Mouse (Mus musculus) urinary bladder, postnatal 25 days (tissue): Measurements from ENCODE around the gene Vpreb1.
"Not testable (repeated sequence)": the region's sequence is repeated elsewhere in the genome, so short reads cannot be mapped to it uniquely, and the experiment has no call there.

Experiments used
- DNase-seq: peaks from one replicate; pipeline ENCODE4 v3.0.0; 2022; ENCODE audit warnings: low spot score

Gene Vpreb1

DNA sequence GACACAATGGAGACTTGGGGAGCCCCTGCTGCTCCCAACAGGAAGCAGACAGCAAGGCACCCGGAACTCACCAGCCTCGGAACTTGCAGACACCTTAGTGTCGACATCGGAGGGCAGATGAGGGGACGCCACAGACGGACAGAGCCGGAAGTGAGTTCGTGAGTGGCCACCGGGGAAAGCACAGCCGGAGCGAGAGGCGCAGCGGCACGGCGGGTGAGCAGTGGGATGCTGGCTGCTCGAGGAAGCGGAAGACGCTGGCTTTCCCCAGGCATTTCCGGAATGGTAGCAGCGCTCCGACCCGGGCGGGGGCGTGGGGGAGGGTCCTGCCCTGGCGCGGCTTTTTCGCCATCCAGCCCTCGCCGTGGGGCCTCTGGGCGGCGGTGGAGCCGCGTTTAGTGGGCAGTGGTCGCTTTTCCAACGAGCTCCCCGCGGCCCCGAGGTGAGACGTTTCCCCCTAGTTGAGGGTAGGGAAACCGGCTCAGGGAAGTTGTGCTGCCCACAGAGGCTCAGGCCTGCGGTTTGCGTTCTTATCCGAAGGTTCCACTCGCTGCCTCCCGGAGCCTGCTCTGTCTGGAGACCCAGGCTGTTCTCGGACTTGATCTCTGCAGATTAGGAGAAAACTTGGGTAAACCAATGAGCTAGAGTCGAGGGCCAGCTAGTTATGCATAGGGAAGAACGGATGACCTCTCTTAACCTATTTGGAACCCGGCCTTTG is at the start of gene Vpreb1, which contains the start of gene Top3b:
Gene Vpreb1 (minus strand): TSS at position 227 of the 715 bp plus-strand sequence.
Gene Top3b (plus strand): TSS at position 120 of the 715 bp plus-strand sequence.
- peak; percentile 76 for DNase-seq

DNA sequence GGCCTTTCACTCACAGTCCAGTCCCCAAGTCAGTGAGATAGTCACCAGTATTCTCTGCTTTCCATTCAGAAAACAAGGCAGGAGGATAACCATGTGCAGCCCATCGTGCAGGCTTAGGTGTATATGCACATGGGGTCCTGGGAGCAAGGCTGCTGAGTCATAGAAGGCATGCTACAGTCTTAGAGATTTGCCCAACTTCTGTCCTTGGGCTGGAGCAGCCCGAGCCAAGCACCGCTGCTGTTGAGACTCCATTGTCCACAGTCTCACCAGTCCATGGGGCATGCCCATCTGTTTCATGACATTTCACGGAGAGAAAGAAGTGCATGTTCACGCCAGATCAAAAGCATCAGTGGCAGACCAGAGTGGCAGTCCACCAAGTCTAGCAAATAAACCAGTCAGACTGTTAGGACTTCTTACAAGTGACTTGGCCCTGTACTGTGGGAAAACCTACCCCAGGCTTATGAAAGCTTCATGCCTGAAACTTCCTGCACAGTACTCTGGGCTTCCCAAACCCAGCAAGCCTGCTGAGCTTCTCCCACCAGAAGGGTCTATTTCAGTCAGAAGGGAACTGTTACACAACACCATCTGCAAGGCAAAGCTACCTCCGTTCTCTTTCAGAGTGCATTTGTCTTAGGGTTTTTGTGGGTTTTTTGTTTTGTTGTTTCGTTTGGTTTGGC is 47.9 kb upstream of the Vpreb1 start:
- no peak for DNase-seq

DNA sequence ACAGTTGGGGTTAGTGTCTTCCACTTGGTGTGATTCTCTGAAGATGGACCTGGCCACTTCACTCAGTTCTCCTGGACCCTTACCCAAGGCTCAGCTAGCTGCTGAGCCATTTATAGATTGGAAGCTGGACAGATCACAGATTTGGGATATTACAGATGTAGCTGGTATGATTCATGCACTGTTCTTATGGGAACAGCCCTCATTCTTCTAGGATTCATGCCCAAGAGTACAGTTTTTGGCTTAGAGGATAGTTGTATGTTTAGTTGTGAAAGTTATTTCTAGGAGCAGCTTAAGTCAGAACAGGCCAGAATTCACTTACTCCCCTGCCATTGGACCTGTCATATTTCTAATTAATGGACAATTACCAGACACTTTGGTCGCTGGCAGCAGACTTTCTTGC is 42.8 kb upstream of the Vpreb1 start:
- no peak for DNase-seq

DNA sequence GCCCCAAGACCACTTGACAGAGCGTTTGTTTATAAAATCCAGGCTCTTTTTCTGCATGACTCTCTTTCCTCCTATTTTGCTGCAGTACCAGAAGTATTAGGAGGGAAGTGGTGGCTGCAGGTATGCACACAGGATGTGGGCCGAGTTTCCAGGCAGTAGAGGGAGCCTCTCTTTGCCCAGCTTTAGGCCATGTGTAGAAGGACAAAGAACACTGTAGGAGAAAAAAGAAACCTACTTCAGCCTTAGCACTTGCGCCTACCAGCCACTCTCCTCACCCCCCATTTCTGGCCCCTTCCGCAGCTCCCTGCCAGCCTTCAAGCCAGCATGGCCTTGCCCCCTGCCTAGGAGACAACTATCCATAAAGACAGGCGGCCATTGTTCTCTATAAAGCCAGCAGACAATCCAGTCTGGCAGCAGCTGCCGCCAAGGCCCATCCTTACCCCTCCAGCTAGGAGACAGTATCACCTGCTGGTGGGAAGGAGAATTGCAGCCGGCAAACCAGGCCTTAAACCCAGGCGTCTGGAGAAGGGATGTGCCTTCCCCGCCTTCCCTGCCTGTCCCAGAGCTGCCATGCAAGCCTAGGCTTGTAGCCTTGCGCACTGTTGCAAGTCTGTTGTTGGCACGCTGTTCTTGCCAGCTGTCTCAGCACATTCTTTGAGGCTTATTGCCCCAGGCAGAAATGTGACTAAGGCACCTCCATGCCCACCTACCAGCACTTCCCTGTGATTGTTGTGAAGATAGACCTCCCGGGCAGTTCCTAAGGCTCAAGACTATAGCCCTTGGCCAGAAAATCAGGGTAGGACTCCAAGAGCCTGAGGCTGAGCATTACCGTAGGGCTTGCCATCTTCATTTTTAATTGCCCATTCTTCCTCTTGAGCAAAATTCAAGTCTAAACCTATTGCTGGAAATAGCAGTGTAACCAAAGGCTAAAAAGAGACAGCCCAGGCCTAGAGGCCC is 41.3 kb upstream of the Vpreb1 start:
- peak; percentile 64 for DNase-seq

DNA sequence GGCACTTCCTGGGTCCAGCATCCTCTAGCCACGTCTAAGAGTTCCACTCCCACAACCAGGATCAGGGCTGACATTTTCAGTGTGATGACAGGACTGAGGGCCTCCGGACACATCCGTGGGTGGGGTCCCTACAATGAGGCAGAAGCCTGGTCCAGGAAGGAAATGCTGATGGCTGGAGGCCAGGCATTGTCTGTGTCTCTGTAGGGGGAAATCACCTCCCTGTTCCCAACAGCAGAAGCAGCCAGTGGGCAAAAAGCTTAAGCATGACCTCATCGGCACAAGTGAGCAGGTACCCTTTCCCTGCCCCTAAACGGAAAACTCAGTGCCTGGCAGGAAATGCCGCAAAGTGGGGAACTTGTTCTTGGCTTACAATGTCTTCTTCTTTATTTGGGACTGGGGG is 37.2 kb upstream of the Vpreb1 start:
- no peak for DNase-seq

DNA sequence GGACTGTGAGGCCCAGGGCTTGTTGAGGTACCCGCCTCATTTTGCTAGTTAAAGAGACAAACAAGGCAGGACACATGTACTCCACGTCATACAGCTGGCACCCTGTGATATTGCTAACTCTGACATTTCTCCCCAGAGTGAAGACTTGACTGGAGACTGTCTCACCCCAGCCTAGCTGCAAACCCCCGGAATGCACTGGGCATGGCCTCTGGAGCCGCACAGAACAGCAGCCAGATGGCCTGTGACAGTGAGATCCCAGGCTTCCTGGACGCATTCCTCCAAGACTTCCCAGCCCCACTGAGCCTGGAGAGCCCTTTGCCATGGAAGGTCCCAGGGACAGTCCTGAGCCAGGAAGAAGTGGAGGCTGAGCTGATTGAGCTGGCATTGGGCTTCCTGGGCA is 32.5 kb upstream of the Vpreb1 start:
- no peak for DNase-seq

DNA sequence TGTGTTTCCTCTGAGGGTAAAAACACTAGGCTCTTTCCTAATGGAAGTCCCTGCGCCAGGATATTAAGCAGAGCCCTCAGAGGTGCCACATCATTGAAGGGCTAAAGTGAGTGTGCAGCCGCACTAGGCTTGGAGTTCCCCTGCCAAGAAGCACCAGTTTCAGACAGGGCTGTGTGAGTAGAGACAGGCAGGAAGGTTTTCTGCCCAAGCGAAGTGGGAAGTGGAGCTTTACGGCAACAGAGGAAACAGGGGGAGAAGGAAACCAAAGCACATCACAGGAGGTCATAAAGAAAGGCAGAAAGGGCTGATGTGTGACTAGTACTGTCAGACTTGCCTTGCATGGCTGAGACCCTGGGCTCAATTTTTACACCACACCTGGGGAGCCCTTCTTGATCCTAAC is 31.7 kb upstream of the Vpreb1 start:
- DNase-seq = no peak

DNA sequence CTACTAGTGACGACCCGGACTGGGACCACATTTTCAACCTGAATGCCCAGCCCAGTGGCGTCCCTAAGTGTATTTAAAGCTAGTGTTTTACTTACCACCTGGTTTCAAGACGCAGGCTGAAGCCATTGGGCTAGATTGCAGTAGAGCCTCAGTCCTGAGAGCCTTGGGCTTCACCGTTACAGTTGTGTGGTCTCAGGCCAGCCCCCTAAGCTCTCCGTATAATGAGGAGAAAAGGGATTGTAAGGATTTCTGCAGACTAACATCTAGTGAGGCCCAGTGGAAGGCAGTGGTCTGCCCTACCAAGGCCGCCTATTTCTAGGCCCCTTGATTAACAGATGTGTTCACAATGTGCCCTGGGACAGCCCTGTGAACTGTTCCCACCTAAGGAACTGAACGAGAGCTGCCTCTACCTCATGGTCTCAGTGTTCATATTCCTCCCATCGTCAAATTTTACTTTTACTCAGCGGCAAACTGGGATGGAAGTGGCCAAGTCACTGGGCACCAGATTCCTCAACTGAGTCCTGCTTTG is 26.5 kb upstream of the Vpreb1 start:
- no peak for DNase-seq

DNA sequence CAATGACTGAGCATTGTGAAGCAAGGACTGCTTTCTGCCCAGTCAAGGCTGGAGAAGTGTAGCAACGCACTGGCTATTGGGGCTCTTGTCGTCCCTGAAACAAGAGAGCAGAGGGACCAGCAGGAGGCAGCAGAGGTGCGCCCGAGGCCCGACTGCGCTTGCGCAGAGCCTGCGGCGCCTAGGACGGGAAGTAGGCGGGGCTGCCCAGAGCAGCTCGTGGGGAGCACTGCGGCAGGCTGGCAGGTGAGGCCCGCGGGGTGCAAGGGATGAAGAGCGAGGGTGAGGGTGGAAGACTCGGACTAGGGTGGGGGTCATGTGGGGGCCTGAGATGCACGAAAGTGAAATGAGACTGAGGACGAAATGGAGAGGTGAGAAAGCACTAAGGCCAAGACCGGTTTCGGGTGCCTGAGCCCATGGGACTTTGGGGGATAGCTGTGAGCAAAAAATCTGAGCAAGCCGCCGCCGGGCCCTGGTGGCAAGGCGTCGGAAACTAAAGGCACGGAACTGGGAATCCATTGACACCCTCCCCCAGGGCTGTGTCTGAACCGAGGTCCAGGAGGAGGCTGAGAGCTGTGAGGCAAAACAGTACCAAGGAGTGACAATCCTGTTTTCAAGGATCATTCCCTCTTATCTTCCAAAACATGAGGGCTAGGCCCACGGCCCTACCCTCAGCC is 25.9 kb upstream of the Vpreb1 start, which contains the start of gene Ppm1f:
Gene Ppm1f (plus strand): TSS at position 88 of the 674 bp plus-strand sequence.
- peak; percentile 96 for DNase-seq

DNA sequence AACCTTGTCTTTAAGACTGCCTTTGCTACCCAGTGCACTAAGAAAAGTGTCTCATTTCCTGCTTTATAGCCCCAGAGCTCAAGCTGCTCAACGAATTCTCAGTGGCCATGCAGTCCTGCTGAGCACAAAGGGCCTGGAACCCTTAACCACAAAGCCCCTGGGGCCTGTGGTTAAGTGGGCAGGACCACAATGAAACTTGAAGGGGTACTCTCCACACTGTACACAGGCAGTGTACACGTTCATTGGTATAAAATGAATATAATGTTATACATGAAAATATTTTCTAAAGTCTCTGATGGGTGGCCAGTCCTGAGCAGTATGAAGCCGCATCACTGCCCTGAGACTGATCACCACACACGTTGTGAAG is 25.4 kb upstream of the Vpreb1 start:
- no peak for DNase-seq

DNA sequence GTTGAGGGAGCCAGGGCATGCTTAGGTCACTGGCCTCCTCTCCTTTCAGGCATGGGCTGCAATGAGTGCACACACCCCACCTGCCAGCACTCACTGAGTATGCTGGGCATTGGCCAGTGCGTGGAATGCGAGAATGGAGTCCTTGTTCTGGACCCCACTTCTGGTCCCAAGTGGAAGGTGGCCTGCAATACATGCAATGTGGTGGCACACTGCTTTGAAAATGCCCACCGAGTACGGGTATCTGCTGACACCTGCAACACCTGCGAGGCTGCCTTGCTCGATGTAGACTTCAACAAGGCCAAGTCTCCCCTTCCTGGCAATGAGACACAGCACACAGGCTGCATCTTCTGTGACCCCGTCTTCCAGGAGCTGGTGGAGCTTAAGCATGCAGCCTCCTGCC is 21.7 kb upstream of the Vpreb1 start:
- no peak for DNase-seq

DNA sequence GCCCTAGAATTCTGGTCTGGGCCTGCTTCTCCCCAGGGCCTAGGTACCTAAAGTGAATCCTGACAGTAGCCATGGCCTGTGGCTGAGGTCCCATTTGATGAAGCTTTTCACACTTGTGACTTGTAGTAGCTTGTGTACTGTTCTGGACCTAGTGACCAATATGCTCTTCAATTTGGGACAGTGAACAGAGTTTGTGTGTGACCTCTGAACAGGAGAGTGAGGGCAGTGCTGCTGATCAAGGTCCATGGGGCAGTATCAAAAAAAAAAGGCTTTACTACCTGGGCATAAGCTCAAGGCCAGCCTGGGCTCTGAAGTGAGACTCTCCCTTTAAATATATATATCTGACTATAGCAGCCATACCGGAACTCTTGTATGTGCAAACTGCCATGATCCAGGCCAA is 17.7 kb upstream of the Vpreb1 start:
- no peak for DNase-seq

DNA sequence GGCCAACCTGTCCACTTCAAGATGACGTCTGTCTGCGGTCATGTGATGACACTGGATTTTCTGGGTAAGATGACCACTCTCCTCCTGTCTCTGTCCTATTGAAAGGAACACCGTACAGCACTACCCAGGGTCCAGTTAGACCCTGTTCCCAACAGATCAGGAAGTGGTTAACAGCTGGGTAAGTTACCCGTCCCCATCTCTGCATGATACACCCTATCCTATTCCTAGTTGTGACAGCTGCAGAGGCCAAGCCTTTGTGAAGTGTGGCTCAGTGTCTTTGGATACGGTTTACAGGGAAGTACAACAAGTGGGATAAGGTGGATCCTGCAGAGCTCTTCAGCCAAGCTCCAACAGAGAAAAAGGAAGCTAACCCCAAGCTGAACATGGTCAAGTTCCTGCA is 8.4 kb upstream of the Vpreb1 start:
- no peak for DNase-seq

DNA sequence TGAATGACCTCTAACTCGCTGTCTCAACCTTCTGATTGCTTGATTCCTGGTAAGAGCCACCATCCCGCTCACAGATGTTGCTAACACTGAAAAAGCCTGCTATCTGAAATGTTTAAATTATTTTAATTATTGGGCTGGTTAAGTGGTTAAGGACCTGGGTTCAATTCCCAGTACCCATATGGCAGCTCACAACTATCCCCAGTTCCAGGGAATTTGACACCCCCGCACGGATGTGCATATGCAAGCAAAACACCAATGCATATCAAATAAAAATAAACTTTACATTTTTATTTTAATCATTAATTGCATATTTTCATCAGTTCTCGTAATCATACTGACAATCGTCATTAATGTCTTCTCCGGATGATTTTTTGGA is 414 bp downstream of the Vpreb1 start:
- no peak for DNase-seq

DNA sequence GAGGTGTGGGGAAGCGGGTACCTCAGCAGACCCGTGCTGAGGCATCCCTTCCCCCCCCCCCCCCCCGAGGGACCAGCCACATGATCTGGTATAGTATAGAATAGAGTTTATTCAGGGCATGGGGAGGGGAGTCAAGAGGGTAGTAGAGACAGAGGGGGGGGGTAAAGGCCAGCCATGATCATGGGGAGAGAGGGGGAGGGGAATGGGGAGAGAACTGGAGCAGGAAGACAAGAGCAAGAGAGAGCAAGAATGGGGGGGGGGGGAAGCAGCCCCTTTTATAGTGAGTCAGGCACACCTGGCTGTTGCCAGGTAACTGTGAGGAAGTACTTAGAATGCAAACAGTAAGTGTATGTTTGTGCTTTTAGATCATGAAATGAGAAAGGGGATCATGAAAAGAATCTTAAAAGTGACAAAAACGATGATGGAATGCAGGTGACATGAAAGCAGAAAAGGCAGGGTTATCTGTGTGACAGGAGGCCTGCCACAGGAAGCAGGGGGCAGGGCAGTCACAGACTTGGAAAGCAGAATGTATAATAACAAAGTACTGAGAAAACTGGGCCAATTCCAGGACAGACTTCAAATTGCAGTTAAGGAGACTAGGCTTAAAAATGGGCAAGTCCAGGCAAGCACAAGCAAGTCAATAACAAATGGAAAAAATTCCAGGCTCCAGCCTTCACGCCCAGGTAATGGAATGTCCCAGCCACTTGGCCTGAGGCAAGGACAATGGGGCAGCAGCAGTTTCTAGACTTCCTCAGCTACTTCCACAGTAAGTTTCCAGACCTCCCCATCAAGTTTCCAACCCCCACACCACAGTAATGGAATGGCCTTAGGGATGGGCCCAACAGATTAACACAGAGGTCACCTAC is 4.7 kb downstream of the Vpreb1 start:
- DNase-seq = no peak

DNA sequence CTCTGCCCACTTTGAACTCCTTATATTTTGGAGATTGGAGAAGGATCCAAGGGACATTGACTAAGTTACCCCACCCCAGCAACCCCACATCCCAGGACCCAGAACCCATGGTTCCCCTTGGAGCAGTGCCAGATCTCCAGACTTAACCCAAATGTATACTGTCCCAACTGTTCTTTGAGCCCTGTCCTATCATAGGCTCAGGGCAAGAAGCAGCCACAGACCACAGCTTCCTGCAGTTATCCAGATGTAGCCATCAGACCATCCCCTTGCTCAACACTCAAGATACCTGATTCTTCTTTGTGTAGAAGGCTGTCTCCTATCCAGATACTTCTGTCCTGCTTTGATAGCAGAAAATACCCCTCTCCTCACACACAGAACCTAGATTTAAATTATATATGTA is 5.4 kb downstream of the Vpreb1 start:
- DNase-seq = no peak

DNA sequence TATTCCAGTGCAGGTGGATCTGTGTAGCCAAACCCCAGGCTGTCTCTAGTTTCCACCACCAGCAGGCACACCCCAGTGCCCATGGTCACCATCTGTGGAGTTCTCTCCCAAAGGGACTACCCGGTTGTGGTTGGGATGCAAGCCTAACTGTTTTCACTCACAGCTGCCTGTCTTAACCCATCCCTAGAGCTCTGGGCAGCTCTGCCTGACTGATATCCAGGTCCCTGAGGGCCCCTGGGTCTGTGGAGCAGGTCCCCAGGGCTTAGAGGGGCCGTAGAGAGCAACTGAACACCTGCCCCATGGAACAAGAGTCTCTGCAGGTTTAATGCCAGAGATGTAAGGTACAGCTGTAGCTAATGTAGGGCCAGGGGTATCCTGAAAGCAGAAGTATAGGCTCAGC is 6.7 kb downstream of the Vpreb1 start, which contains the start of gene Igll1:
Gene Igll1 (minus strand): TSS at position 8 of the 400 bp plus-strand sequence.
- DNase-seq = no peak

DNA sequence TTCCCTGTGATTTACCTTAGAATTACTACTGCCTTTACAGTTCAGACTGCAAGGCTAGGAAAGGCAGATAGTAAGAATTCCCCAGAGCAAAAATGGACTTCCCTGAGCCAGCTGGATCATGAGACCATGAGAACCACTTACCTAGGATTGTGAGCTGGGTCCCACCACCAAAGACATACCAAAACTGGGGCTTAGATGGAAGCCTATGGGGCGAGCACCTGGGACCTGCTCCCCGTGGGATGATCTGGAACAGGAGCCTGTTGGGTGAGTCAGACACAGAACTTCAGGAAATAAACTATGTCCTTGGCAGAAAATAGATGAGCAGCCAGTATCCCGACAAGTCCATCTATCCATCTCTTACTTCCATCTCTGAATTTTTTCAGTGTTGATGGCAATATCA is 8.4 kb downstream of the Vpreb1 start:
- DNase-seq = peak; percentile 0

DNA sequence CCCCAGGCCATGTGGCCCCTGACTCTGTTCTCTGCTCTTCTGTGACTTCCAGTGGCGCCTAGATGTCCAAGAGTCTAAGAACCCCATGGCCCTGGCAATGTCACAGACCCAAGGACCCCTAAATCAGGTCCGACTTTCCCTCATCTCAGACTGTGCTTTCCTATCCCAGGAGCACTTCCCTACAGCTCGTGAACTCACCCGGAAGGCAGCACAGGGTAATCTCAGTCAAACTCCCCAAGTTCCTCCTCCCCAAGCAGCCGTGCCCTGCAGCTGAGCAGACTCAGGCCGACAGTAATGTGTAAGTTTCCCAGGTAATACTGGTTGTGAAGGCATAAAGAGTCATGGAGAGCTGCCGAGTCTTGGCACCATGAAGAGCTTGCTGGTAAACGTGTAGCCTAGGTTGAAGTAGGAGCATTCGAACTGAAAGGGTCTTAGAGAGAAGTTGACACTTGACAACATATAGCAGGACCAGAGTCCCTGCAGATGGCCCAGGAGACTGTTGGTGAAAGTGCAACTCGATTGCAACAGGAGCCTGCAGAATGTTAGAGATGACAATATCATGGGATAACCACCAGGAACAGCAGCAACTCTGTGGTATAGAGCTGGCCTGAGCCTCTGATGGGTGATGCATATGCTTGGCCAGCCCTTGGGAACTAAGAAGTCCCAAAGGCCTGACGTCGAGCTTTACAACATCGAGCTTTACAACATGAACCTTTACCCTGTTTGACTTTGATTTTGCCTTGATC is 13.7 kb downstream of the Vpreb1 start:
- DNase-seq = no peak

DNA sequence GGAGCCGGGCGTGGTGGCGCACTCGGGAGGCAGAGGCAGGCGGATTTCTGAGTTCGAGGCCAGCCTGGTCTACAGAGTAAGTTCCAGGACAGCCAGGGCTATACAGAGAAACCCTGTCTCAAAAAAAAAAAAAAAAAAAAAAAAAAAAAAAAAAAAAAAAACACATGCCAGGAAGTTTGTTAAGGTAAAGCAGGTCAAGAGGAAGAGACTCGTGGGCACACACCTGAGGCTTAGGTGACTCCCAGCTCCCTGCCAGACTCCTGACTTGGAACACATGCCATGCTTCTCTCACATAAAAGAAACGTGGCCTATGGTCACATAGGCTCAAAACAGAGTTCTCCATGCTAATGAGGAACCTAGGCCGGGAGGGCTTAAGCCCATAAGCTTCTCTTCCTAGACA is 14.6 kb downstream of the Vpreb1 start:
- not testable (repeated sequence) for DNase-seq
